Mouse (Mus musculus): ENCODE data around the gene Nprl2. TPM values are rescaled to one million over a fixed set of nuclear protein-coding genes. Genes with fewer than 3 reads are reported as not detected.

Gene Nprl2
- polyA plus RNA-seq (2017; shearing (Covaris generic)), result 10 to 100 TPM; 54.1 to 59.0 TPM

- ATAC-seq, result peak; percentile 87
Observed at GRCm38 (mm10) chr9:107541474-107542351, at the start of gene Nprl2, which contains the start of gene Cyb561d2. Gene Nprl2 (plus strand): TSS chr9:107542226. Gene Cyb561d2 (minus strand): TSS chr9:107542193.

GRCm38 (mm10) chr9:107493511-107493910 lies 48.5 kb upstream of the Nprl2 start:
- ATAC-seq, result no peak

DNA sequence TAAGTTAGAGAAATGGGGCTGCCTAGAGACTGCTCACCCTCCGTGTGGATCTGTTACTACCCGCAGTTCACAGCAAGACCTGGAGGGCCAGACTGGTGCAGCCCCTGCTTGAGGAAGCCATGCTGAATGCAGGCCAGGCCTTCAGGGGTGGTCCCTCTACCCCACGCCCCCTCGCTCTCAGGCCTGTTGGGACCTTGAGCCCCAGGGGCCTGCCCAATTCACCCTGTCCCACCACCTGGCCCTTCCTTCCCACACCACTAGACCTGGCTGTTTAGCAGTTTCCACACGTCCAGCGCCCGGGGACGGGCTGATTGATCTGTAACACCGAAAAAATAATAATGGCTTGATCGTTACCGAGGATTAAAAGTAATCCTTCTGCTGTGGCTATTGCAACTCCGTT lies 47.8 kb upstream of the Nprl2 start:
- no peak for ATAC-seq

- no peak for ATAC-seq
Observed at GRCm38 (mm10) chr9:107496359-107496758, 45.7 kb upstream of the Nprl2 start.

GRCm38 (mm10) chr9:107500708-107501286 lies 41.2 kb upstream of the Nprl2 start:
- ATAC-seq, result no peak

DNA sequence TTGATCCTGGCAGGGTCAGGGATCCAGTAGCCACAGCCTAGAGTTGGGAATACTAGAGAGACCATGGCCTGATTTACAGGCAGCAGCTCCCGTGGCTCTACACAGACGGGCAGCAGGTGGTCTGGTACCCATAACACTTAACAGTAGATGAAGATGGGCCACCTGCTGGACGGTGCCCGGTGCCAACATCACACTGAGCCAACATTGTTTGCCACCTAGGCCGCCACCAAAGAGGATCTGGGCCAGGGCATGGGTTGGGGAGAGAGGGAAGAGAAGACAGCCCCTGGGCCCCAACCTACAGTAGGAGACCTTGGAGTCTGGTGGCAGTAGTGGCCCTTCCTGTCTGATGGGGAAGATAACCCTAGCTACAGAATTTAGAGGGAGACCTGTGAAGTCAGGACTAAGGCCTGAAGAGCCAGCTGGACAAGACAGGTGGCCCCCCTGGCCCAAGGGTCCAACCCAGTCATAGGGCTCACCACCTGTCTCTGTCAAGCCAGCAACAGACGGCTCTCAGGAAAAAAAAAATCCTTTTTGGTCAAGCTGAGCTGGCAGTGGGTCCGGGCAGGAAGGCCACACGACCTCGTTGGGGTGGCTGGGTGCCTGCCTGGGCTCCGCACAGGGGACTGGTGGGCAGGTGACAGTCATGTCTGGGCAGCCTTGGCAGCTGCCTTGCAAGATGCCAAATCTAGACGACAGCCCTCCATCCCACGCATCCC lies 39.7 kb upstream of the Nprl2 start:
- ATAC-seq, result no peak

- ATAC-seq, result no peak
Observed at GRCm38 (mm10) chr9:107504662-107505537, 37.1 kb upstream of the Nprl2 start.

- ATAC-seq, result no peak
Observed at GRCm38 (mm10) chr9:107508266-107508665, 33.8 kb upstream of the Nprl2 start.

GRCm38 (mm10) chr9:107510384-107511100 lies 31.5 kb upstream of the Nprl2 start:
- ATAC-seq, result no peak

- no peak for ATAC-seq
Observed at GRCm38 (mm10) chr9:107511436-107511835, 30.6 kb upstream of the Nprl2 start.

DNA sequence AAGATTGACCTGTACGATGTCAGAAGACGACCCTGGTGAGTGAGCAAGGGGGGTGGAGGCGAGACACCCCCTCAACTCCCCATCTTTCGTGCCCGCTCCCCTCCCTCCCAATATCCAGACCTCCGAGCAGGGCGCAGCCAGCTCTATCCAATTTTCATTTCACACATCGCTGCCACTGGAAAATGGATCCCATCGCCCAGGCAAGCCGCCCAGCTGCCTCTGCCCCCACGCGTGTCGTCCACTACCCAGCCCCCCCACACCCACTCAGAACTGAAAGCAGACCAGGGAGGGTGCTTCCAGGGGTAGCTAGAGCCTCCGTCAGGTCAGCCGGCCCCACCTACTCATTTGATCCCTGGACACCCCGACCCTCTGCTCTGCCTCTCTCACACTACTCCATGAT lies 29.7 kb upstream of the Nprl2 start:
- ATAC-seq, result no peak

- peak; percentile 45 for ATAC-seq
Observed at GRCm38 (mm10) chr9:107514303-107514955, 27.6 kb upstream of the Nprl2 start.

- no peak for ATAC-seq
Observed at GRCm38 (mm10) chr9:107520331-107520730, 21.7 kb upstream of the Nprl2 start.

GRCm38 (mm10) chr9:107521190-107521589 lies 20.8 kb upstream of the Nprl2 start:
- peak; percentile 67 for ATAC-seq

DNA sequence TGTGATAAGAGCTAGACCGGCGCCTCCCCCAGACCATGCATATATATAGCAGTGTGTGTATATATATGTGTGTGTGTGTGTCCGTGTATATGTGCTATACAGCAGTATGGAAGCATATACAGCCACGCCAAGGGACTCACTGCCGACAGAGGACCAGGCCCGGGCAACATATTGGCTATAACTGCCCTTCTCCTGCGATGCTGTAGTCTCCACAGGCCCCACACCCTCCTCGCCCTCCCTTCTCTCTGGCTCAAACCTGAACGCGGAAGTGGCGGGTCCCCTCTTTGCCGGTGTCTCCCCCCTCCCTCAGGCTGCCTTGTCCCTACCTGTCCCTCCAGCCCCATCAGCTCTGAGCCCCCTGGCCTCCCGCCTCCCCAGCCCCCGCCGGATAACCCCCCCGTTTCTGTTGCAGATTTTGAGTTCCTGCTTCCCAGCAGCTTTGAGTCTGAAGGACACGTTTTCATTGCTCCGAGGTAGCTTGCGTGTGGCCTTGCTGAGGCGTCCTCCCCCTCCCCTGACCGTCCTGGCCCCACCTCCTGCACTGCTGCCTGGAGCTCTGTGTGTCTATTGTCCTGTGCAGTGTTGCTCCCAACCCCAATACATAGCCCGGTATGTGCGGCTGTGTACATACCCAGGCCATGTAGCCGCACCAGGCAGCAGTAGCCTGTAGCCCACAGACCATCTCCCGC lies 20.2 kb upstream of the Nprl2 start:
- peak; percentile 48 for ATAC-seq

DNA sequence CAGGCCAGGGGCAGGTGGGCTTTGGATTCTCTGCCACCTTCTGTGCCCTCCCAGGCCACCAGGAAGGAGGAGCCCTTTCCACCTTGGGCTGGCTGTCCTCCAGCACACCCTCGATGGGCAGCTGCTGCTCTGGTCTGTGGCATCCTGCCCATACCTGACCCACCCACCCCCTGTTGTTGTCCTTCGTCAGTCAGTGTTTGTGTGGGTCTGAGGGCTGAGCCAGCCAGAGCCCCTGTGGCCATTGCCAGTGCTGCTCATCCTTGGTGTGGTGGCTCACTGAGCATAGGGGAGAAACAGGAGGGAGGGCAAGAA lies 19.7 kb upstream of the Nprl2 start:
- no peak for ATAC-seq

DNA sequence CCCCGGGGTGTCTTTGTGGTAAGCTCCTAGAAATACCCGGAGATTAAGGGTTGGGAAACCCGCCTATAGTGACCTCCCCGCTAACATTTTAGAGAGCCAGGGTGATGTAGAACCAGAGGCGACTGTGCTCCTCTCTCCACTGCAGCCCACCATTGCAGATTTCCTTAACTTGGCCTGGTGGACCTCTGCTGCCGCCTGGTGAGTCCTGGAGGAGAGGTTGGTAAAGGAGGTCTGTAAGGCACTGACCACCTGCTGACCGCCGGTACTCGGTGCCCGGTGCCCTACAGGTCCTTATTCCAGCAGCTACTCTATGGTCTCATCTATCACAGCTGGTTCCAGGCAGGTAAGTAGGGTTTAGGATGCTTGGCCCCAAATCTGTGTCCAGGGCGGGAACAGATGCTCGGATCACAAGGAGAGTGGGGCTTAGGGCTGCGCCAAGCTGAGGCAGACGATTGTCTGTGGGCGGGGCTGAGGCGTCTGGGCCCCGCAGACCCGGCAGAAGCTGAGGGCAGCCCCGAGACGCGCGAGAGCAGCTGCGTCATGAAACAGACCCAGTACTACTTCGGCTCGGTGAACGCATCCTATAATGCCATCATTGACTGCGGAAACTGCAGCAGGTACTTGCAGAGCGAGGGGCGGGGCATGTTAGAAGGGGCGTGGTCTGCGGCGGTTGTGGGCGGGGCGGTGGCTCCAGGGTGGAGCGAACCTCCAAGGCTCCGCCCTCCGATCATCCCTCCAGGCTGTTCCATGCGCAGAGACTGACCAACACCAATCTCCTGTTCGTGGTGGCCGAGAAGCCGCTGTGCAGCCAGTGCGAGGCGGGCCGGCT lies 15.6 kb upstream of the Nprl2 start:
- peak; percentile 74 for ATAC-seq

DNA sequence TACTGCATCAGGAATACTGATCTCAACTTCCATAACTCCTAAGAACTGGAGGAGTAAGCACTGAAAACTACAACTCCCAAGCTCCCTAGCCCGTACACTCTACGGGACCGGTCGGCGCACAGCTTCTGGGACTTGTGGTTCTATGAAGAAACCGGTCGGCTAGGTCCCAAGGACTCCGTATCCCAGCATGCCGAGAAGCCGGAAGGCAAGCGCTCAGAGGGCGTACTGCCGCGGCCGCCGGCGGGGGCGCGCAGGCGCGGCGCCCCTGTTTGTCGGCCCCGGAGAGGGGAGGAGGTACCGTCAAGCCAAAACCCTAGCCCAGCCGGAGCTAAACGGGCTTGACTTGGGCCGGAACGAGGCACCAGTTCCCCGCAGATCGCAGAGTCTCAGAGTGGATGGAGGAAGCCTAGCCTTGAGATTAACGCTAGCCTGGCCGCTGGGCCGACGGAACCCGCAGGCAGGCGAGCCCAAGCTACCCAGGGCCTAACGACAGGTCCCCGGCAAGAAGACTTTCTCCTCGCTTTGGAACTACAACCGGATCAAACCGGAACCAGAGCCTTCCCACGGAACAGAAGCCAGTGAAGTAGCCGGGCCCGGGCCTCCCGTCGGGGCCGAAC lies 8.1 kb upstream of the Nprl2 start, which contains the start of gene Tmem115:
Gene Tmem115, plus strand, starts transcription at position 155 of the 617 bp plus-strand sequence.
- ATAC-seq, result peak; percentile 99
